Mouse (Mus musculus): ENCODE results near the gene Zfp141. TPM values are rescaled to one million over a fixed set of nuclear protein-coding genes. Genes with fewer than 3 reads are reported as not detected.

The Zfp141 gene
- 6.1 and 7.2 TPM in 2 replicates for polyA plus RNA-seq (2015; fragmentation: Nextera tagmentation; extraction: Ambion mirVana)

GRCm38 (mm10) chr7:42505588-42505987 is at the start of gene Zfp141:
Zfp141 (minus strand) TSS chr7:42505740.

GRCm38 (mm10) chr7:42447850-42448249 is 57.7 kb downstream of the Zfp141 start, which contains the start of gene 4933421I07Rik:
4933421I07Rik (minus strand) TSS chr7:42448120.

Other genes with a start within 250 kb of the Zfp141 start
- gene Vmn2r61, start 245.7 kb downstream of the Zfp141 start, polyA plus RNA-seq (2015; fragmentation: Nextera tagmentation; extraction: Ambion mirVana): not detected in 2 replicates
- not detected in 2 replicates for gene 4933421I07Rik, start 57.6 kb downstream of the Zfp141 start, polyA plus RNA-seq (2015; fragmentation: Nextera tagmentation; extraction: Ambion mirVana)
- gene Gm21028, start 72.8 kb upstream of the Zfp141 start, polyA plus RNA-seq (2015; fragmentation: Nextera tagmentation; extraction: Ambion mirVana): not detected in 2 replicates
- gene Zfp977, start 86.8 kb upstream of the Zfp141 start, polyA plus RNA-seq (2015; fragmentation: Nextera tagmentation; extraction: Ambion mirVana): 1.5 and 1.9 TPM in 2 replicates
- 1.6 and 1.9 TPM in 2 replicates for gene Zfp976, start 136.8 kb upstream of the Zfp141 start, polyA plus RNA-seq (2015; fragmentation: Nextera tagmentation; extraction: Ambion mirVana)
- gene Zfp975, start 187.0 kb upstream of the Zfp141 start, polyA plus RNA-seq (2015; fragmentation: Nextera tagmentation; extraction: Ambion mirVana): 4.4 and 4.8 TPM in 2 replicates
- not detected in 2 replicates for gene Gm17067, start 221.3 kb upstream of the Zfp141 start, polyA plus RNA-seq (2015; fragmentation: Nextera tagmentation; extraction: Ambion mirVana)